Mouse (Mus musculus) urinary bladder, postnatal 14 days (tissue): Measurements from ENCODE around the gene Ly86.
A peak's percentile ranks its signal among the peaks of the same experiment; 100 is the strongest.

Source experiments
- DNase-seq: peaks from one replicate; pipeline ENCODE4 v3.0.0; 2021; ENCODE audit warnings: low spot score

Gene Ly86

DNA sequence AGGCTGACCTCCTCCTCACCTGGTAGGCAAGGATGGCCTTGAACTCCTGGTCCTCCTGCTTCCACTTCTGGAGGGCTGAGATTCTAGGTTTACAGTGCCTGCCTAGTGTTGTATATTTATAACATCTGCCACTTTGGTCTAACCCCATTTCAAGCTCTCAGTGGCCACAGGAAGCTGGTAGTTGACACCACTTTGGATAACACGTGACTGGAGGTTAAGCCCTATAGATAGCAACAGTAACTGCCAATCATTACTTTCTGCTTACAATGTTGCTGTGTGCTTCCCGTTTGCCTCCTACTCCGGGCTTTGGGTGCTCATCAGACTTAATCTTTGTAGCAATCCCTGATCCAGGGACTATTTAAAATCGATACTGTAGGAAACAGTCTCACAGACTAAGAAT lies 87.6 kb downstream of the Ly86 start:
- DNase-seq, result no peak

DNA sequence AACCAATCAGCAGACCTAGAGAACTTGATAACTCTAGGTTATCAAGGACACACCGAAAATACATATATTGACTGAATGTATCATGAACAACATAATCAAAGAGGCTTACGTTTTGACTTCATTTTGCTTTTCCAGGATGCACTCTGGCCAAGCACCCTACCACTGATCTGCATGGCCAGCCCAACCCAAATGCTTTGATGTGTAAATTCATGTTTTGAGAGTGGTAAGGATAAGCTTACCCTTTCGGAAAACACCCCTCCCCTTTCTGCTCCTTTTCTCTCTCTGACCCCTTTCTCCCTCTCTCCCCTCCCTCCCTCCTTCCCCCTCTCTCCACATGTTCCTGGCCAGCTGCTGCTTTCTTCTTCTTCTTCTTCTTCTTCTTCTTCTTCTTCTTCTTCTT lies 88.1 kb downstream of the Ly86 start:
- DNase-seq, result no peak

DNA sequence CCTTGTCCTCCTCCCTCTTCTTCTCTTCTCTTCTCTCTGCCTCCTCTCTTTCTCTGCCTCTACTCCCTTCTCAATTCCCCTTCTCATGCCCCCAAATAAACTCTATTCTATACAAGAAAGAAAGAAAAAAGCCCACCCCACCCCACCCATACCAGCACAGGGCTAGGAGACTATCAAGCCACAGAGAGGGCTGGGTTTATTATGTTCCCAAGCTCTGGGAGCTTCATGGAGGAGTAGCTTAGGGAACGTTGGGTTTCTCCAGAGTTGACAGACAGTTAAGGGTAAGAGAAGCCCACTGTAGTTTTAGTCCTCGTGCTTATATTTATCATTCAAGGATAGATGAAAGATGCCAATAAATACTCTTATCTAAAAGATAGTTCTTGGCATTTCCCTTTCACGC lies 88.7 kb downstream of the Ly86 start:
- no peak for DNase-seq

DNA sequence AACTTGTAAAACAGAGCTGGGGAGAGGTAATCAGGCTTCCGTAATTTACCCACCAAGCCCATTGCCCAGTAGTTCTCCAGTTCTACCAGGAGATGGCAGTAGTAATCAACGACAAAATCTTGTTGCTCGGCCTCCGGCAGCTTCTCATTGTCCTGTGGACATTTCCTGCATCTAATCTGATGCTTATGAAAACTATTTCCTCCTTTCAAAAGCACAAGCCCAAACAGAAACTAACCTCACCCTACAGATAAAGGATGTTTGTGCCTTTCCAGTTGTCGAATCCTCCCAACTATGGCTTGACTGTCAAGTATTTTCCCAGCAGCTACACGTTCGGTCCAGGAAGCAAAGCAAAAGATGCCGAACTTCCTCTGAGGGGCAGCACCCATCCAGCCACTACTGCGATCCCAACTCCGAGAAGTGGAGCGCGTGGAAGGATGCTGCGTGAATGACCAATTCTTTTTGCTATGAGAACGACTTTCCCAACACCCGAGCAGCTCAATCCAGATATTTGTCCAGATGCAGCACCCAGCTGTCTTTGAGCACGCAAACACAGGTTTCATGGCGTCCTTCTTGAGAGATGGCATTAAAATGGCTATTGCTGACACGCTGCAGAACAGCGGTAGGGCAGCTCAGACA lies 89.2 kb downstream of the Ly86 start:
- peak; percentile 65 for DNase-seq

DNA sequence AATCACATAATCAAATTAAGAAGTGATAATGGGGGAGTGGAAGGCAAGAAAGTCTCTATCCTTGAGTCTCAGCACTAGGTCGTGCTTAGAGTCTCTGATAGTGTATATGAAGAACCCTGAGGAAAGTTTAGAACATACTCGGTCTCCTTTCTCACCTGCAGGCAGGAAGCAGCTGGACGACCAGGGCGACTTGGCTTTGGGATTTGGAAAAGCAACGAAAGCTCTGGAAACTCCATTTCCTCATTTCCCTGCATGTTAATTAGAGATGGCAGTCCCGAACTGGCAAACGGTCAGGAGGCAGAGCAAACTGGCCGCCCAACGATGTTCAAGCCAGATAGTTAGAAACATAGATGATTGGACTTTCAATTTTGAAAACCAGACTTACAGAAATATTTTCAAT lies 89.8 kb downstream of the Ly86 start:
- no peak for DNase-seq

DNA sequence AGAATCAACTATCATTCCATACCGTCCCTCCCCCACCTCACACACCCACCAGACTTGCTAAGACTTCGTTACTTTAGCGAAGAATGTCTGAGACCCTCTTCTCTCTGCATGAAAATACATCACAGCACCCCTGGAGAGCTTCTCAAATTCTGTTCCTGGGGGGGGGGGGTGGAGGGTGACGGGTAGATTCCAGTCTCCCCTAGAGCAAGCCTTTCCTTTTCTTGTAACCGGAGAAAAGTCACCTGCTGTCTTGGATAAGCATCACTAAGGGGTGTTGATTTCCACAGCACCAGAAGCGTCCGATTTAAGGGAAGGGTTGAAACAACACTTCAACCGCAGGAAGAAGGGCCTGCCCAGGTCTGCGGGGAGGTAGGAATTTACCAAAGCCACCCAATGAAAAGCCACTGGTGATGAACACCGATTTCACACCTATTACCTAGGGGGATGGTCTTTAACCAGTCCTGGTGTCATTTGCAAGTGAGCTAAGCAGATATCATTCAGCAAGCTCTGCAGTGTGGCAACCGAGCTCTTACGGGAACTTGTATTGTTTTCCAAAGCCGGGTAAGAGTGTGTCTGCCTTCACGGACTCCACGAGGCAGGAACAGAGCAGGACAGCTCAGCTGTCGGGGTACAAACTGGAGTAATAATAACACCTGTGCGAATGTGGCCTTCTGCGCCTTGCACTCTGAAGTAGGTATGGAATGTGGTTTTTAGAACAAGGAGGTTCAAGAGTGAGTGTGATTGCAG lies 91.4 kb downstream of the Ly86 start:
- no peak for DNase-seq

DNA sequence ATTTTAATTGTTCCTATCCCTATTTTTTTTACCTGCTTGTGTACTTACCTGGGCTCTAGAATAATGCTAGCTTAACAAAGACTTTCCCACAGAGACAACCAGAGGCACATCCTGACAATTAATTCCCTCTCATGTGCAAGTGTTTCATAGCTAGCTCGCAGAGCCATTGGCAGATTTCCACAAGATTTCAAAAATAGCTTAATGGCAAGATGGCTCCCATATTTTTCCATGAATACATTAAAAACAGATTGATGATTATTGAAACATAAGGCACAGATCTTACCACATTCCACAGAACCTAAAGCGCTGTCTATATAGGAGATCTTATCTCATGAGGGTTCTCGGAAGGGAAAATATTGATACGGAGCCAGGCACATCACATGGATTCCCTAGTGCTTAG lies 93.8 kb downstream of the Ly86 start:
- no peak for DNase-seq

DNA sequence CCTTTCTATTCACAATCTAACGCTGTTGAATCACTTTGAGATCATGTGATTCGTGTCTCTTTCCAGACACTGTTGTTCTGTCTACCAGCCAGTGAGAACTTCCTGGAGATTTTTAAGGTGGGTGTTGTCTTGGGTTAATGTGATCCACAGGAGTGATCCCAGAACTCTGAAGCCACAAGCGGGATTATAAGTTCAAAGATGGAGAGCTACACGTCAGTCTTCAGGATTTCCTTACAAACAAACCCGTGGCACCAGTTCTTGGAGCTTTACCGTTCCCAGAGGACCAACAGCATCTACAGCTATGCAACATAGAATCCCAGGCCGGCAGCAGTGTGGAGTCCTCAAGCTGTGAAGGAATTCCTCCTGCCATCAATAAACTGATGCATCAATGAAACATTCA lies 94.5 kb downstream of the Ly86 start:
- no peak for DNase-seq

DNA sequence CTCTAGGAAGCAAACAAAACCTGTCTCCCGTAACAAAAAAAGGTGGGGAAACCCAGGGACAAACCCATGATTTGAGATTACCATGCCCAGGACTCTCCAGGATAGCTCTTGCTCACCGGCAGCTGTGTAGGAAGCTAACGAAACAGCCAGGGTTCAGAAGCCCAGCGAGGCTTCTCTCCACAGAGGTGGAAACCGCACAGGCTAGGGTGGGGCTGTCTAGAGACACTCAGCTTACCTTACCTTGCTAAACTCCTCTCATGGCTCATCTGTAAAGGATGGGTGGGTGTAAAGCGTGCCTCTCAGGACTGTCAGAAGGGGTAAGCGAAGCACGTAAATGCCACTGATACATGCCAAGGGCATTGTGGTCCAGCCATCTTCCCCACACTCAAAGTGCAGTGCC lies 94.9 kb downstream of the Ly86 start:
- DNase-seq, result no peak

DNA sequence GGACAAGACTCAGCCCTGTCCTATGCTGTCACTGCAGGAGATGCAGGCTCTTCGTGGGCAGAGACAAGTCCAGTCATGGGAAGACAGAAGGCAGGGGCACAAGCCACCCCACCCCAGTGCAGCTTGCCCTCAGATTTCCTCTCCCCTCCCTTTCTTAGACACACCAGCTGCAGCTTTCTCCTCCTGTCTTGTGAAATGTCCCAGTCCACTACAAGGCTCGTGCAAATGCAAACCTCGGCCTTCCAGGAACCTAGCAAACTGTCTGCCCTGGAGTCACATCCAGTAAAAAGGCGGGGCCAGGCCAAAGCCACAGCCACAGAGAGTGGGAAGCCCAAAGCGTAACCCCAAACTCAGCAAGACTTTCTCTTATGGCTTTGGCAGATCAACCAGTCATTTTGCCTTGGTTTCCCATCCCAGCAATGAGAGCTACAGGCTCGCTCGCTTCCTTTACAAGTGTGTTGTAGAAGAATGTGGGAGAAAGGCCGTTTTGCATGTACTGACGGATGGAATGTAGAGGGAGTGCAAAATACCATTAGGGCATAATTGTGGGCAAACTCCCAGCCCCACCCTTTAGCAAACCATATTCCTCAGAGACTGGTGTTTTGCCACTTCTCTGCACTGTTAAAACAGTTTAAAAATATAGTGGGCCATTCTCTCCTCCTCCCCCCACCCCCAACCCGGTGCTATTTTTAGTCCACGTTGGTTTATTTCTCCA lies 95.7 kb downstream of the Ly86 start:
- no peak for DNase-seq

DNA sequence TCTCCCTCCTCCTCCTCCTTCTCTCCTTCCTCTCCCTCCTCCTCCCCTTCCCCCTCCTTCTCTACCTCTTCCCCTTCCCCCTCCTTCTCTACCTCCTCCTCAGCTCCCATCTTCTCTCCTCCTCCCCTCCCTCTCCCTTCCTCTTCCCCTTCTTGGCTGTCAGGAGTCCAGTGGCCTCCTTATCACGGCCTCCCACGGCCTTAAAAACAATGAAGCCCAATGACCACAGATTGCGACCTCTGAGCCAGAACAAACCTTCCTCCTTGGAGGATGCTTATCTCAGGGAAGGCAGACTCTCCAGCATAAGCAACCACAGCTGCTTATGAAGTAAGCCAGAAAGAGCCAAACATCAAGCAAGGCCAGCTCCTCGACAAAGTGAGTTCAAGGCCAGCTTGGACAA lies 97.0 kb downstream of the Ly86 start:
- no peak for DNase-seq

DNA sequence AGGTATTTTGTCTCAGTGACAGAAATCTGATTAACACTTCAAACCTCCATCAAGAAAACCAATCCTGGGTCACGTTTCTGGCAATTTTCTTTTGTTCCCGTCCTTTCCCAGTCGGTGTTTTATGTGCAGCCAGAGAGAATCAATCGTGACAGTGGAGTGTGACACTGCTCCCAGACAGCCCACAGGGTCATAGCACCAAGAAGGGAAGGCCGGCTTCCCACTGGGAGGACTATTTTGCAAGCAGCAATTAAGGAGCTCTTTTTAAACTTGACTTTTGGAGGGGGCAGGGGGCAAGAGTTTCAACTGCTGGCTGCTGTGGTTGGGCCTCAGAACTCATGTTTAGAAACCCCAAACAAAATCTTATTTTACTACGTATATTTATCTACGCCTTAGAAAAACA lies 97.5 kb downstream of the Ly86 start:
- DNase-seq, result no peak

DNA sequence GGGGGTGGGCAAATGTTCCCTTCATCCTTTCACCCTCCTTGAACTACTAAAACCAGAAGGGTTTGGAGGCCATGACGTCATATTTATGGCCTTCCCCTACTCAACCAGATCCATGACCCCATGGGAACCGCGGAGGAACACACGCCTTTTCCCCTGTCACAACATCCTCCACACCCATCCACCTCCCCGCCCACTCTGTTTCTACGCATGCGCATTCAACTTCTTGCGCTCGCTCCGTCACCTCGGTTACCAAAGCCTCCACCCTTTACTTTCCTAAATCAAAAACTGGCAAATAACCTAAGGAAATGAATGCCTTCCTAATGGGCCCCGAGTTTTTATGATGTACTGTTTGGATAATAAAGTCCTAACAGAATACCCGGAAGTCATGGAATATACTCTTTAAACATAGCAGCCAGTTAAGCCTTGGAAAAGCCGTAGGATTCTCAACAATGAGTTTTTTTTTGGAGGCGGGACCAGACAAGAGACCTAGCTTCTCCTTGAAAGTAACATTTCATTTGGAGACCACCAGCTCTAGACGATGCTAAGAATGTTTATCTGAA lies 101.8 kb downstream of the Ly86 start:
- no peak for DNase-seq

DNA sequence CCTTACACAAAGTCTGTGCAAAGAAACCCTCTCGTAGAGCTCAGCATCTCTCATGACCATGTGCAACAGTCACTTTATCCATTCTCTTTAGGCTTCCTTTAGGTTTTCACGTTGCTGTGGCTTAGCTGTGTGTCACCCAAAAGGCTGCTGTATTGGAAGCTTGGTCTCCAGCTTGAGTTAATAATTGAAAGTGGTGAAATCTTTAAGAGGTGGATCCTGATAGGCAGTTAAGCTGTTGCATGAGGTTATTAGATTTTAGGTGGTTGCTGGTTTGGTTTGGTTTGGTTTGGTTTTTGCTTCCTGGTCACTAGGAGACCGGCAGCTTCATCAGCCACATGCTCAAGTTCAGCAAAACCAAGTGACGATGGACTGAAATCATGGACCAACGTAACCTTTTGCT lies 106.0 kb downstream of the Ly86 start:
- DNase-seq, result no peak

DNA sequence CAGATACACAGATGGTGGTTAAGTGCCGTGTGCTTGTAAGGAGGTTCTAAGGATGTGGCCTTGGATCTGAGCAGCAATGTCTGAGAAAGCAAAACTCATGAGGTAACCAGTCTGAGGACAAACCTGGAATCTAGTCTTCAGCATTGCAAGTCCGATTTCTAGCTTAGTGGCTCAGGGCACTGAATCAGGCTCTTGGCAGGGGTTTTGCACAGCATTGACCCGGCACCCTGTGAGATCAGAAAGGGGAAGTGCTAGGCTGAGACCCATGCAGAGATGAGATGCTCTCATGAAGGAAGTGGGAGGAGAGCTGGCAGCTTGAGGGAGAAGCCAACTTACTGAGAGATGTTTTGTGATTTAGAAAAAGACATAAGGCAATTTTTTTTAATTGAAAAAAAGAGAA lies 106.5 kb downstream of the Ly86 start:
- DNase-seq, result peak; percentile 43

DNA sequence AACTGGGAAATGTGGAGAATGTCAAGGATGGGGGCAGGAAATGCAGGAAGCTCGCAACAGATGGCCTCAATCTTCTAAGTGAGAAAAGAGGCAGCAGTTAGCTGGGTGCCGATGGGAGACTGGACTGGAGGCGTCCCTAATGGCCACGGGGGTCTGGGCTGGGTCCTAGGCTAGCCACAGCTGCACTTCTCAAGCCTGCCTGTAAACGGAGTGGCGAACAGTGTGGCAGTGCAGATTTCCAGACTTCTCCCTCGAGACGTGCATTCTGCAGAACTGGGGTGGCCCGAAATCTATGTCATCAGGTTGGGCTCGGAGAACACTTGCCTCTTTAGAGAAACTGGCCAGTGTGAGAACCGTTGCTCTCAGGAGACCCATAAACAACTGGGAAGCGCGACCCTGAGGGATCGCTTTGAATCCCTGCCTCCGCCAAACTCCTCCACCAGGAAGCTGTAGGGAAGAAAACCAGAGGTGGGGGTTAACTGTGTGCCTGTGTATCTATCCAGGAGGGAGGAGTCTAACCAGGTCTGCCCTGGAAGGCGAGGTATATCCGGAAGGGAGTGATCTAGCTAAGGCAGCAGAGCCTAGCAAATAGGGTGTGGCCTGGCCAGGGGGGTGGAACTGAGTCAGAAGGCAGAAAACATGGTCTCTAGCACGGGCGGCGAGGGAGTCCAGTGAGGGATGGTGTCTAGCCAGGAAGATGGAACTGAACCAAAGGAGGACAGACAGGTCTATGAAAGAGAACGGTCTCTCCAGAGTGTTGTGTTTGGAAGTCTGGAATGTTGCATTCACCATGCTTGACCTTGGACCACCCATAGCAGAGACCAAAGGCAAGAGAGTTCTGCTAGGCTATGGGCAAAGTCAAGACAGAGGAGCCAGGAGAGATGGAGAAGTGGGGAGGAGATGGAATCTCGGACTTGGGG lies 107.3 kb downstream of the Ly86 start:
- DNase-seq, result peak; percentile 80

DNA sequence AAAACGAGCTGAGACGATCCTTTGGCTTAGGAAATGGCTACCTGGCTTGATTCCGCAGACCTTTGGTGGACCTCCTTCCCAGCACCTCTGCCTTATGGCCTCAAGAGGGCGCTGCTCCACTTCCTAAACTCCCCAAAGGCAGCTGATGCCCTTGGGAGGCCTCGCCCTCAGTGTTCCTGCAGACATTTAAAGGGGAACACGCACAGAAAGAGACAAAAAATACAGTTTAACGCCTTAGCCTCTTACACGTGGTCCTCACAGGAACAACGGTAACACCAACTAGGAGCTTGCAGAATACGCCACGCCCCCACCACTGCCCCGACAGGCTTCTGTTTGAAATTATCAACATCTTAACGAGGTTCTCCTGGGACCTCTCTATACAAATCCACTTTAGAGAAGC lies 108.2 kb downstream of the Ly86 start:
- peak; percentile 89 for DNase-seq

DNA sequence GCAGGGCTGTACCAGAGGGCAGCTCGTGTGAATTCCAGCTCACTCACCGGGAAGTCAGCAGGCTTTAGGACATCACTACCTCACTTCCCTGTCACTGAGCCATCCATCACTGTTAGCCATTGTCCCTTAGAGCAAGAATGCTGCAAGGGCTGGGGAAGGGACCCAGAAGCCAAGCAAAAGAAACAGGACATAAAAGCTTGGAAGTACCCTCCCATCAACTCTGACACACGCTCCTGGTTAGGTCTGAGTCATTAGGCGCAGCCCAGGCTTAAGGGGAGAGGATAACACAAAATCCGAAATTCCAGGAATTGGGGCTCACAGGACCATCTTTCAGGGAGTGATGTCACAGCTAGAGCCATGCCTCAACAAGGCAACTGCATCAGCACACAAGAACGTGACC lies 109.3 kb downstream of the Ly86 start:
- no peak for DNase-seq

DNA sequence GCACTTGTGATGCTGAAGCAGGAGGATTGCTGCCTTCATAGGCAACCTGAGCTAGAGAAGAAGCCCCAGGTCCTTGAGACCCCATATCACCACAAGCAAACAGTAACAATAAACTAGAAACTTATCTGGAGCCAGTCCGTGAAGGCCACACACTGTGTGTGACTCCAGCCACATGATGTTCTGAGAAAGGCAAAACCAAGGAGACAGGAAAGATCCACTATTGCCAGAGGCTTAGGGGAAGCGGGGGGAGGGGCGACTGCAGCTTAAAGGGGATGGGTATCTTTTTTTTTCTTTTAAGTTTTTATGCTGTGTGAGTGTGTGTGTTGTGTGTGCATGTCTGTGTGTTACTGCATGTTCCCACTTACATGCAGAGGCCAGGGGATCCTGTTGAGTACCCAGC lies 110.6 kb downstream of the Ly86 start:
- no peak for DNase-seq

DNA sequence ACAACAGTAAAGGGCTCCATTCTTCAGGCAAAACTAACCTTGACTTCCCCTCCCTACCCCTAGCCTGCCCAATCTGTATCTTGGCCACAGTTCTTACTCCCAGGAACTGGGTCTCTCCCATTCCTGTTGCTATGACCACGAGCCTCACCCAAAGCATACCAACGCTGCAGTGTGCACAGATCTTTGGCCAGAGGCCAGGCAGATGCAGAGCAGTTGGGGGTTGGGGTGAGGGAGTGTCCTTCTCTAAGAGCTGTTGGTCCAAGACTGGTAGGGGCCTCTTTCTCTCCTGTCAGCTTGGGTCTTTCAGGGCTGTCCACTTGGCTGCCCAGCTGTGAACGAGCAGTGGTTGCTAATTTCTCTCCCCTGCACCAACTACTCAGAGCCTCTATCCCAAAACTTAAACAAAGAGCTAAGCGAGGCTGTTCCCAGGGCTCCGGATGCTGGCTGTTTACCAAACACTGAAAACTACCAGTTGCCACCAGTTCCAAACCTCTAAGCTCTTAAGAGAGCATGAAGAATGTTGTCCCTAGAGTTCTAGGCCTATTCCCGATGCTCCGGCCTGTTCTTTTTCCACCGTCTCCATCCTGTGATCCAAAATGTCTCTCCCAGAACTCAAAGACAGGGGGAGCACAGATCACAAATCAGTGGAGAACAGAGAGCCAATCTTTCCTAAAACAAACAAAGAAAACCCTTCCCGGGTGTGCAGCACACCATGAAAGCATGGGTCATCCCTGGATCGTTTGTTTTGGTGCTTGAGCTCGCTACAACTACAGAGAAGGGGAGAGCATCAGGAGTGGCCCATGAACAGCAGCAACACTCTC lies 112.2 kb downstream of the Ly86 start:
- DNase-seq, result peak; percentile 84

DNA sequence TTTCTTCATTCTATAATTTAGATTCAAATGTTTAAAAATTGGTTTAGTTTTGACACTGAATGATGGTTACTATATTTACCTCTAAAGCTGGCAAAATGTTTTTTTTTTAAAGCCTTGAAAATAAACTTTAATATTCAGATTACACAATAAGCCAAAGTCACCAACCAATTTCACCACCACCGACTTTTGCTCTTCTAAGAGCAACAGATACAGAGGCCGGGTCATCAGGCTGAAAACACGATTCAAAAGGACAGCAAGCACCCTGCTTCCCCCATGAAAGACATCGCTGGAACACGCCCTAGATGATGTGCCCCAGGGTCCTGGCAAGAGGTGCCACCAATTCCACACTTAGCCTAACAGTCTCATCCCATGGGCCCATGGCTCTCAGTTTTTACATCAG lies 113.5 kb downstream of the Ly86 start:
- DNase-seq, result no peak
